Mouse (Mus musculus) liver, embryonic 11.5 days (tissue): ENCODE measurements around the gene Rassf3. TPM values are rescaled to one million over a fixed set of nuclear protein-coding genes. Genes with fewer than 3 reads are reported as not detected.

ENCODE experiments used
- ATAC-seq: fragments of 200-750 bp; cut with Nextera tagmentation; replicated peaks from 2 replicates; pipeline ENCODE4 v1.8.0; 2017; ENCODE audit warnings: moderate number of reproducible peaks, mild to moderate bottlenecking, moderate TSS enrichment, moderate library complexity; ENCODE audit not compliant: low FRiP score
- DNase-seq: peaks from one replicate; pipeline ENCODE4 v3.0.0-alpha.2; 2017; ENCODE audit warnings: low spot score
- H3K27ac ChIP-seq: fragments of 300-500 bp; sonication (generic); 2 replicates; pipeline ENCODE4 v1.5.1; 2014; ENCODE audit warnings: mild to moderate bottlenecking, low read depth, low read length, control low read depth
- H3K27me3 ChIP-seq: fragments of 300-500 bp; sonication (generic); replicated peaks from 2 replicates; pipeline ENCODE4 v1.6.1; 2014; ENCODE audit warnings: low read length, mixed read lengths; ENCODE audit not compliant: control insufficient read depth, insufficient read depth
- H3K36me3 ChIP-seq: fragments of 300-500 bp; sonication (generic); 2 replicates; pipeline ENCODE4 v1.6.1; 2014; ENCODE audit warnings: mild to moderate bottlenecking, low read length, moderate library complexity, mixed read lengths; ENCODE audit not compliant: control insufficient read depth, insufficient read depth
- H3K4me1 ChIP-seq: fragments of 300-500 bp; sonication (generic); replicated peaks from 2 replicates; pipeline ENCODE4 v1.6.1; 2014; ENCODE audit warnings: low read length, mixed read lengths; ENCODE audit not compliant: control insufficient read depth, insufficient read depth
- H3K4me2 ChIP-seq: fragments of 300-500 bp; sonication (generic); 2 replicates; pipeline ENCODE4 v1.6.1; 2014; ENCODE audit warnings: mild to moderate bottlenecking, control low read depth, moderate library complexity
- H3K4me3 ChIP-seq: fragments of 300-500 bp; sonication (generic); 2 replicates; pipeline ENCODE4 v1.5.1; 2014; ENCODE audit warnings: low read depth, low read length, control low read depth
- H3K9ac ChIP-seq: fragments of 300-500 bp; sonication (generic); 2 replicates; pipeline ENCODE4 v1.6.1; 2014; ENCODE audit warnings: low read depth, low read length, control low read depth
- H3K9me3 ChIP-seq: fragments of 300-500 bp; sonication (generic); 2 replicates; pipeline ENCODE4 v1.6.1; 2016; ENCODE audit warnings: low read length, inconsistent platforms, mixed read lengths; ENCODE audit not compliant: control insufficient read depth
- WGBS: fragments of 180-500 bp; shearing (Covaris S2); extraction: QIAGEN DNeasy Blood & Tissue Kit; methylation state at CpG from one replicate; pipeline ENCODE4 v1.1.7; 2014; 5-methylcytosine and 5-hydroxymethylcytosine counted together
- polyA plus RNA-seq: library from polyadenylated mRNA; unstranded; fragments of >200 nt; fragmentation: Nextera tagmentation; extraction: Ambion mirVana; gene quantifications from 2 replicates; pipeline ENCODE4 v1.2.1, GENCODE M21; 2014

The Rassf3 gene
- polyA plus RNA-seq, 1 experiment from 2014 or later: 14.0 TPM

GRCm38 (mm10) chr10:121479987-121480386 lies 3.8 kb upstream of the Rassf3 start:
- Histone ChIP-seq H3K27ac (no peak overlapping the region), H3K4me3 (no peak overlapping the region), H3K27me3 (no peaks in the 10 kb centered on the region), H3K4me1 (peaks cover 12% of the 10 kb centered on the region), H3K9ac (no peak overlapping the region), H3K9me3 (no peaks in the 10 kb centered on the region), H3K36me3 (no peaks in the 10 kb centered on the region), H3K4me2 (no peak overlapping the region)
- WGBS: 90% methylated on average over 1 of the region's 1 CpGs
- ATAC-seq (no peak), DNase-seq (no peak)

GRCm38 (mm10) chr10:121477433-121477832 lies 1.3 kb upstream of the Rassf3 start:
- peaks cover 38% of the 10 kb centered on the region for H3K4me1 ChIP-seq
- WGBS: 12% methylated on average over 10 of the region's 10 CpGs
- DNase-seq (no peak), ATAC-seq (no peak)
- no peaks in the 10 kb centered on the region for H3K36me3 ChIP-seq
- no peaks in the 10 kb centered on the region for H3K27me3 ChIP-seq
- H3K4me2 ChIP-seq: peak overlapping the region; percentile 97
- peak overlapping the region; percentile 72 for H3K9ac ChIP-seq
- no peaks in the 10 kb centered on the region for H3K9me3 ChIP-seq
- H3K27ac ChIP-seq: peak overlapping the region; percentile 87
- H3K4me3 ChIP-seq: peak overlapping the region; percentile 68

- Histone ChIP-seq H3K4me3 (peak overlapping the region; percentile 68), H3K4me2 (peak overlapping the region; percentile 97), H3K9me3 (no peaks in the 10 kb centered on the region), H3K27me3 (no peaks in the 10 kb centered on the region), H3K4me1 (peaks cover 43% of the 10 kb centered on the region), H3K36me3 (no peaks in the 10 kb centered on the region), H3K27ac (peak overlapping the region; percentile 87), H3K9ac (peak overlapping the region; percentile 72)
- ATAC-seq (no peak), DNase-seq (no peak)
- WGBS: 14% methylated on average over 8 of the region's 8 CpGs
These were observed 806 bp upstream of the Rassf3 start for GRCm38 (mm10) chr10:121476968-121477337.

- peaks cover 48% of the 10 kb centered on the region for H3K4me1 ChIP-seq
- no peaks in the 10 kb centered on the region for H3K9me3 ChIP-seq
- DNase-seq: no peak
- under 1% methylated on average over 36 of the region's 45 CpGs for WGBS
- ATAC-seq: peak; percentile 60
- H3K4me3 ChIP-seq: peak overlapping the region; percentile 68
- peak overlapping the region; percentile 97 for H3K4me2 ChIP-seq
- peak overlapping the region; percentile 72 for H3K9ac ChIP-seq
- H3K36me3 ChIP-seq: no peaks in the 10 kb centered on the region
- no peaks in the 10 kb centered on the region for H3K27me3 ChIP-seq
- peak overlapping the region; percentile 62 for H3K27ac ChIP-seq
These were observed 438 bp downstream of the Rassf3 start for GRCm38 (mm10) chr10:121475672-121476146.

- Histone ChIP-seq H3K4me3 (peak overlapping the region; percentile 68), H3K27me3 (no peaks in the 10 kb centered on the region), H3K4me2 (peak overlapping the region; percentile 97), H3K4me1 (peaks cover 54% of the 10 kb centered on the region), H3K36me3 (no peaks in the 10 kb centered on the region), H3K27ac (peak overlapping the region; percentile 62), H3K9me3 (no peaks in the 10 kb centered on the region), H3K9ac (peak overlapping the region; percentile 72)
- ATAC-seq (no peak), DNase-seq (no peak)
- WGBS: under 1% methylated on average over 31 of the region's 31 CpGs
These were observed 961 bp downstream of the Rassf3 start for GRCm38 (mm10) chr10:121475101-121475671.

GRCm38 (mm10) chr10:121474288-121474687 lies 1.9 kb downstream of the Rassf3 start:
- H3K9ac ChIP-seq: peak overlapping the region; percentile 72
- DNase-seq (no peak), ATAC-seq (no peak)
- peaks cover 63% of the 10 kb centered on the region for H3K4me1 ChIP-seq
- WGBS: 21% methylated on average over 4 of the region's 4 CpGs
- H3K36me3 ChIP-seq: no peaks in the 10 kb centered on the region
- peak overlapping the region; percentile 97 for H3K4me2 ChIP-seq
- H3K27me3 ChIP-seq: no peaks in the 10 kb centered on the region
- peak overlapping the region; percentile 68 for H3K4me3 ChIP-seq
- no peaks in the 10 kb centered on the region for H3K9me3 ChIP-seq
- peak overlapping the region; percentile 62; the same call in 1 of the 2 replicates for H3K27ac ChIP-seq

GRCm38 (mm10) chr10:121473723-121474215 lies 2.4 kb downstream of the Rassf3 start:
- peak overlapping the region; percentile 34 for H3K9ac ChIP-seq
- WGBS: 21% methylated on average over 12 of the region's 12 CpGs
- H3K36me3 ChIP-seq: no peaks in the 10 kb centered on the region
- peak overlapping the region; percentile 97 for H3K4me2 ChIP-seq
- DNase-seq: no peak
- ATAC-seq: no peak
- H3K4me1 ChIP-seq: peaks cover 68% of the 10 kb centered on the region
- peak overlapping the region; percentile 48; the same call in 1 of the 2 replicates for H3K27ac ChIP-seq
- no peaks in the 10 kb centered on the region for H3K9me3 ChIP-seq
- no peaks in the 10 kb centered on the region for H3K27me3 ChIP-seq
- H3K4me3 ChIP-seq: peak overlapping the region; percentile 68

GRCm38 (mm10) chr10:121472593-121473217 lies 3.4 kb downstream of the Rassf3 start:
- WGBS: 62% methylated on average over 11 of the region's 11 CpGs
- no peaks in the 10 kb centered on the region for H3K27me3 ChIP-seq
- peaks cover 77% of the 10 kb centered on the region for H3K4me1 ChIP-seq
- H3K4me2 ChIP-seq: peak overlapping the region; percentile 97
- H3K4me3 ChIP-seq: 0 out of 2 replicates have a peak overlapping the region, but pooled peaks have one; percentile 68
- peak overlapping the region; percentile 48 for H3K27ac ChIP-seq
- no peaks in the 10 kb centered on the region for H3K9me3 ChIP-seq
- DNase-seq (no peak), ATAC-seq (no peak)
- no peaks in the 10 kb centered on the region for H3K36me3 ChIP-seq
- 0 out of 2 replicates have a peak overlapping the region, but pooled peaks have one; percentile 34 for H3K9ac ChIP-seq
